Mouse (Mus musculus): Measurements from ENCODE around the gene Esf1. TPM values are rescaled to one million over a fixed set of nuclear protein-coding genes. Genes with fewer than 3 reads are reported as not detected.
A peak's percentile ranks its signal among the peaks of the same experiment; 100 is the strongest.
"Not testable (repeated sequence)": the region's sequence is repeated elsewhere in the genome, so short reads cannot be mapped to it uniquely, and the experiment has no call there.

Gene Esf1
- polyA plus RNA-seq, 2 experiments = 5.8 to 8.0 TPM

DNA sequence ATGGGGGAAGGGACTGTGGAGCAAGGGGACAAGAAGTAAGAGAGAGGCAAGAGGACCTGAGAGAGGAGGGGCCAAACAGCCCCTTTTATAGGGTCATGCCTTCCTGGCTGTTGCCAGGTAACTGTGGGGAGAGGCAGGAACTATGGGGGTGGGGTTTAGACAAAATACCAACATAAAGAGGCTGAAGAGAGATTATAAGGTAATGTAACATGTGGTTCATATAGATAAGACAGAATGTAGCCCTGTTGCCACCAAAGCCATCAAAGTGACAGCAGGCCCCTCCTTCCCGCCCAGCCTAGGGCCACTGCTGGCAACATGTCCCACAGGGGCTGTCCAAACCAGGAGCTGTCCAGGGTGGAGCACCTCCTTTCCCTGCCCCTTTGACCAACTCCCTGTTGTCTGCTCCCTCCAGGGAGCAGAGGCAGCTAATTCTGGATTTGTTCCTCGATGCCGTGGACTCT is 73.2 kb downstream of the Esf1 start:
- Histone ChIP-seq H3K27me3 (ENCODE audit: control insufficient read depth, insufficient read depth, low read length) (no peaks in the 10 kb centered on the region), H3K4me2 (ENCODE audit: low read depth) (peak overlapping the region; percentile 59), H3K36me3 (replicated peaks; ENCODE audit: control insufficient read depth, insufficient read depth, low read depth) (no peaks in the 10 kb centered on the region), H3K9ac (replicated peaks) (peak overlapping the region; percentile 64), H3K9me3 (ENCODE audit: control insufficient read depth, low read length) (no peaks in the 10 kb centered on the region), H3K4me3 (ENCODE audit: insufficient read depth in 1 of 2, low read depth in 2 of 2, low read length in 2 of 2) (0 out of 4 replicates have a peak overlapping the region, but pooled peaks of 1 of the 2 experiments have one; percentile 14), H3K27ac (peak overlapping the region; percentile 90), H3K4me1 (replicated peaks; ENCODE audit: control insufficient read depth in 2 of 2, insufficient read depth in 2 of 2, low read length in 1 of 2) (peaks cover 22 to 28% of the 10 kb centered on the region in 2 experiments)
- DNase-seq (ENCODE audit: low read depth in 3 of 3, low spot score in 3 of 3) (peak; percentile 88 to 89 (median 88)), ATAC-seq (ENCODE audit: insufficient read depth) (peak; percentile 99)
- WGBS (ENCODE audit: insufficient replicate concordance) = 26% methylated on average over 3 of the region's 3 CpGs
- no peak for TF ChIP-seq CTCF (IDR thresholded peaks at IDR 0.05; ENCODE audit: low read depth)
- peak; percentile 89 for TF ChIP-seq EP300 (IDR thresholded peaks at IDR 0.05; ENCODE audit: low read depth)

DNA sequence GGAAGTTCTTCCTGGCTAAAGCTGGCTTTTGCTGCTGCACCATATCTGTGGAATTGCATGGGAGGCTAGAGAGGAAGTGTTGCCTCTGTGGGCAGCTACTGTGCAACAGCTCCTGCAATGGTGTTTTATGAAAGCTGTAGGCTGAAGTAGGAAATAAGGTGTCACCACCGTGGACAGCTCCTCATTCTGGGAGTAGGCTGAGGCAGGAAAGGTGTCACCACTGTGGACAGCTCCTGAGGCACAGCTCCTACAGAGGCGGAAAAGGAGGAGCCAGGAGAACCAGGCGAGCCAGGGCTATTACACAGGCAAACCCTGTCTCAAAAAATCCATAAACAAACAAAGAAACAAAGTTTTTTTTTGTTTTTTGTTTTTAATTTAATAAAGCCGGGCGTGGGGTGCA is 74.3 kb downstream of the Esf1 start:
- Histone ChIP-seq H3K36me3 (replicated peaks; ENCODE audit: control insufficient read depth, insufficient read depth, low read depth) (no peaks in the 10 kb centered on the region), H3K9ac (replicated peaks) (no peak overlapping the region), H3K4me2 (ENCODE audit: low read depth) (no peak overlapping the region), H3K27me3 (ENCODE audit: control insufficient read depth, insufficient read depth, low read length) (no peaks in the 10 kb centered on the region), H3K9me3 (ENCODE audit: control insufficient read depth, low read length) (no peaks in the 10 kb centered on the region), H3K4me1 (replicated peaks; ENCODE audit: control insufficient read depth in 2 of 2, insufficient read depth in 2 of 2, low read length in 1 of 2) (peaks cover 22 to 28% of the 10 kb centered on the region in 2 experiments), H3K4me3 (ENCODE audit: insufficient read depth in 1 of 2, low read depth in 2 of 2, low read length in 2 of 2) (no peak overlapping the region), H3K27ac (no peak overlapping the region)
- DNase-seq (ENCODE audit: low read depth in 3 of 3, low spot score in 3 of 3) (peak in 2 of 3 experiments; percentile 7 to 10), ATAC-seq (ENCODE audit: insufficient read depth) (no peak)
- WGBS (ENCODE audit: insufficient replicate concordance) = 72% methylated on average over 5 of the region's 5 CpGs
- TF ChIP-seq EP300 (IDR thresholded peaks at IDR 0.05; ENCODE audit: low read depth) (no peak), CTCF (IDR thresholded peaks at IDR 0.05; ENCODE audit: low read depth) (no peak)

DNA sequence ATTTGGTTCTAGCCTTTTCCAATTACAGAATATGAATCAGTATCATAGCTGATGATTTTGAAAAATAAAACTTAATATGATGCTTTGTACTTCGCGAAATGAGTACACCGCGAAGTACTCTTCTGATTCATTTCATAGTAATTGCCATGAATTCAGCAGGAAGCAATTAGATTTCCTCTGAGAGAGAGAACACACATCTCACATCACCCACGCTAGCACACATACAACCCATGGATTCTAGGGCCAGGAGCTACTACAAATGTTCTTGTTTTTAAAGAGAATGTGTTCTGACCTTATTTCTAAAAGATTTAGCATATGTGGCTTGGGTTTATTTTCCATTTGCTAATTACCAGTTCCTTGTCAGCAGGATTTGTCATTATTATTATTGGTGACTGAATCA is 76.9 kb downstream of the Esf1 start:
- ATAC-seq (ENCODE audit: insufficient read depth) = no peak

DNA sequence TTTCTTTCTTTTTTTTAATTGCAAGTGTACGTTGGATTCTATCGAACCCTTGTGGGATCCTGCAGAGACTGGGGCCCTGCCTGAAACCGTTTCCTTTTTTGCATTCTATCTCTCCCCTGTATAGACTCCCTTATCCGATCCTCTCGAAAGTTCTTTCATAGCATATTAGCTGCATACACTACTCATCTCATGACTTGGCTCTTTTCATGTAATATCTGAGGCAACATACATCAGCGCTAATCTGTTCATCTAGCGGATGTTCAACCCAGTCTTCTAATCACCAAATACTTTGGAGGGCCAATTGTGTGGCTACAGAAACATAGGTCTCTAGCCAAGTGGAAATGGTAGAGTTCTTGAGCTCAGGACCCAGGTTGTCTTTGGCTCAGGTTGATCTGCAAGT is 86.1 kb downstream of the Esf1 start:
- H3K27me3 ChIP-seq (ENCODE audit: control insufficient read depth, insufficient read depth, low read length) = no peaks in the 10 kb centered on the region
- no peak overlapping the region for H3K27ac ChIP-seq
- TF ChIP-seq EP300 (IDR thresholded peaks at IDR 0.05; ENCODE audit: low read depth) (no peak), CTCF (IDR thresholded peaks at IDR 0.05; ENCODE audit: low read depth) (no peak)
- H3K9me3 ChIP-seq (ENCODE audit: control insufficient read depth, low read length) = no peaks in the 10 kb centered on the region
- H3K9ac ChIP-seq (replicated peaks) = no peak overlapping the region
- no peak overlapping the region for H3K4me2 ChIP-seq (ENCODE audit: low read depth)
- DNase-seq (ENCODE audit: low read depth in 3 of 3, low spot score in 3 of 3) (no peak), ATAC-seq (ENCODE audit: insufficient read depth) (peak; percentile 41; the same call in 1 of the 2 replicates)
- H3K4me1 ChIP-seq (replicated peaks; ENCODE audit: control insufficient read depth in 2 of 2, insufficient read depth in 2 of 2, low read length in 1 of 2) = peaks cover 5 to 18% of the 10 kb centered on the region in 2 experiments
- 65% methylated on average over 7 of the region's 7 CpGs for WGBS (ENCODE audit: insufficient replicate concordance)
- no peaks in the 10 kb centered on the region for H3K36me3 ChIP-seq (replicated peaks; ENCODE audit: control insufficient read depth, insufficient read depth, low read depth)
- no peak overlapping the region for H3K4me3 ChIP-seq (ENCODE audit: insufficient read depth in 1 of 2, low read depth in 2 of 2, low read length in 2 of 2)

More for the DNA sequence above, 76.9 kb downstream of the Esf1 start:
- no peaks in the 10 kb centered on the region for H3K27me3 ChIP-seq (ENCODE audit: control insufficient read depth, insufficient read depth, low read length)
- H3K4me2 ChIP-seq (ENCODE audit: low read depth) = no peak overlapping the region
- no peaks in the 10 kb centered on the region for H3K9me3 ChIP-seq (ENCODE audit: control insufficient read depth, low read length)
- H3K36me3 ChIP-seq (replicated peaks; ENCODE audit: control insufficient read depth, insufficient read depth, low read depth) = no peaks in the 10 kb centered on the region
- no peak for TF ChIP-seq EP300 (IDR thresholded peaks at IDR 0.05; ENCODE audit: low read depth)
- peaks cover 16 to 21% of the 10 kb centered on the region in 2 experiments for H3K4me1 ChIP-seq (replicated peaks; ENCODE audit: control insufficient read depth in 2 of 2, insufficient read depth in 2 of 2, low read length in 1 of 2)
- H3K27ac ChIP-seq = no peak overlapping the region
- no peak overlapping the region for H3K4me3 ChIP-seq (ENCODE audit: insufficient read depth in 1 of 2, low read depth in 2 of 2, low read length in 2 of 2)
- WGBS (ENCODE audit: insufficient replicate concordance) = 86% methylated on average over 5 of the region's 5 CpGs
- no peak for DNase-seq (ENCODE audit: low read depth in 3 of 3, low spot score in 3 of 3)
- no peak overlapping the region for H3K9ac ChIP-seq (replicated peaks)

DNA sequence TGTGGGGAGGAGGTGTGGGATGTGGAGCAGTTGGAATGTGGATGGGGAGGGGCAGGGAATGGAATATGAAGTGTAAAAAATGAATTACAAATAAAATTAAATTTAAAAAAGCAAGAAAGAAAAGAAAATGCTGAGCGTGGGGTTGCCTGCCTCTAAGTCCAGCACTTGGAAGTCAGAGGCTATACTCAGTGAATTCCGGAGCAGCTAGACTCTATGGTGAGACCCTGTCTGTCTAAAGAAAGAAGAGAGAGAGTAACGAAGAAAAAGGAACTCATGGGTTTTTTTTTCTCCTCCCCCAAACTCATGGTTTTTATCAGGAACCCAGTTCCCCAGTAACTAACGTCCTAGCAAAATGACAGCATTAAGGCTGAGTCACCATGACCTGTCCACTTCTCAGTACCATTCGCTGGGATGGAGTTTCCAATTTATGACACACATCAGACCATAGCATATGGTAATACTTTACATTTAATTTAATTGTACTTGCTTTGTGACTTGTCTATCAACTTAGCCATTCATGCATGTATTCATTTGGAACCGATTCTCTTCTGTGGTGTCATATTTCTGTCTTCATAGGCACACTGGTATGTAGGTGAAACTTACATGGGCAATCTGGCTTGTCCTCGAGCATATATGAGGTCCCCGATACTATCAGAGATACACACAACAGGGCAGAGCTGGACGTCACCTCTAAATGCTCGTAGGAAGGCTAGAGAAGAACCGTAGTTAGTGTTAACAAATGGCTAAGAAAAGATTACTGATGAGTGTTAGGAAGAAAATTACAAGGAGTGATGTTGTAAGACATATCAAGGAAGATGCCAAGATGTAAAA is 89.4 kb downstream of the Esf1 start:
- H3K4me3 ChIP-seq (ENCODE audit: insufficient read depth in 1 of 2, low read depth in 2 of 2, low read length in 2 of 2) = no peak overlapping the region
- peaks cover 5 to 18% of the 10 kb centered on the region in 2 experiments for H3K4me1 ChIP-seq (replicated peaks; ENCODE audit: control insufficient read depth in 2 of 2, insufficient read depth in 2 of 2, low read length in 1 of 2)
- ATAC-seq (ENCODE audit: insufficient read depth) = peak; percentile 80
- H3K9me3 ChIP-seq (ENCODE audit: control insufficient read depth, low read length) = no peaks in the 10 kb centered on the region
- H3K27ac ChIP-seq = no peak overlapping the region
- 56% methylated on average over 11 of the region's 11 CpGs for WGBS (ENCODE audit: insufficient replicate concordance)
- H3K36me3 ChIP-seq (replicated peaks; ENCODE audit: control insufficient read depth, insufficient read depth, low read depth) = no peaks in the 10 kb centered on the region
- no peak overlapping the region for H3K9ac ChIP-seq (replicated peaks)
- DNase-seq (ENCODE audit: low read depth in 3 of 3, low spot score in 3 of 3) = peak; percentile 15 to 41 (median 33)
- no peak overlapping the region; the same call in none of the 2 replicates for H3K4me2 ChIP-seq (ENCODE audit: low read depth)
- H3K27me3 ChIP-seq (ENCODE audit: control insufficient read depth, insufficient read depth, low read length) = no peaks in the 10 kb centered on the region
- TF ChIP-seq CTCF (IDR thresholded peaks at IDR 0.05; ENCODE audit: low read depth) = no peak
- no peak for TF ChIP-seq EP300 (IDR thresholded peaks at IDR 0.05; ENCODE audit: low read depth)

DNA sequence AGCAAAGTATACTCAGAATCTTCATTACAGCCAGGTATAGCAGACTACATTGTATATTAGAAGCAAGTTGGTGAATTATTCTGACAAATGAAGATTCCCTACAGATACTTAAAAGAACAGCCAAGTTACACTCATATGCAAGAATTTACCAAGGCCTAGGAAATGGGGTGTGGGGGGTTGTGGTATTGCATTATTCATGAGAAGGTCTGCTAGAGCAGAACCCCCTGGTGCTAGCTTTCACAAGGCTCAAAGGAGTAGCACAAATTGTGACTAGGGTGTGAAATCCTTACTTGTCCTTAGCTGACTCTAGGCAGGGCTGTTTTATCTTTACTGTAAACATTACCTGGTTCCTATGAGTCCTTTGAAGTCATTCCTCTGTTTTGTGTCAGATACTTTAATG is 91.1 kb downstream of the Esf1 start:
- not testable (repeated sequence) for DNase-seq (ENCODE audit: low read depth in 3 of 3, low spot score in 3 of 3); ATAC-seq (ENCODE audit: insufficient read depth); H3K4me3 ChIP-seq (ENCODE audit: insufficient read depth in 1 of 2, low read depth in 2 of 2, low read length in 2 of 2); H3K27me3 ChIP-seq (ENCODE audit: control insufficient read depth, insufficient read depth, low read length); H3K9ac ChIP-seq (replicated peaks); H3K36me3 ChIP-seq (replicated peaks; ENCODE audit: control insufficient read depth, insufficient read depth, low read depth); H3K4me2 ChIP-seq (ENCODE audit: low read depth); H3K27ac ChIP-seq; H3K9me3 ChIP-seq (ENCODE audit: control insufficient read depth, low read length)
- H3K4me1 ChIP-seq (replicated peaks; ENCODE audit: control insufficient read depth in 2 of 2, insufficient read depth in 2 of 2, low read length in 1 of 2) = peaks cover 5 to 15% of the 10 kb centered on the region in 2 experiments

All from liver, embryonic 14.5 days (tissue).